Mouse (Mus musculus) lung, embryonic 14.5 days (tissue): ENCODE results near the gene Pgd. TPM values are rescaled to one million over a fixed set of nuclear protein-coding genes. Genes with fewer than 3 reads are reported as not detected.

Experiments
- ATAC-seq: fragments of 200-750 bp; cut with Nextera tagmentation; 2 replicates; pipeline ENCODE4 v1.8.0; 2017; ENCODE audit warnings: mild to moderate bottlenecking, moderate TSS enrichment, moderate library complexity; ENCODE audit not compliant: insufficient read depth
- DNase-seq: peaks from one replicate; pipeline ENCODE4 v3.0.0-alpha.2; 2015
- H3K27ac ChIP-seq: fragments of 300-500 bp; sonication (generic); 2 replicates; pipeline ENCODE4 v1.5.1; 2014; ENCODE audit warnings: low read depth, mild to moderate bottlenecking, moderate library complexity
- H3K27me3 ChIP-seq: fragments of 300-500 bp; sonication (generic); 2 replicates; pipeline ENCODE4 v1.6.1; 2014; ENCODE audit warnings: low read length, control low read depth; ENCODE audit not compliant: insufficient read depth
- H3K36me3 ChIP-seq: fragments of 300-500 bp; sonication (generic); 2 replicates; pipeline ENCODE4 v1.6.1; 2014; ENCODE audit warnings: control low read depth; ENCODE audit not compliant: insufficient read depth
- H3K4me1 ChIP-seq: fragments of 300-500 bp; sonication (generic); 2 replicates; pipeline ENCODE4 v1.6.1; 2014; ENCODE audit warnings: antibody characterized with exemption, control low read depth; ENCODE audit not compliant: insufficient read depth
- H3K4me2 ChIP-seq: fragments of 300-500 bp; sonication (generic); 2 replicates; pipeline ENCODE4 v1.6.1; 2014; ENCODE audit warnings: mild to moderate bottlenecking
- H3K4me3 ChIP-seq: fragments of 300-500 bp; sonication (generic); 2 replicates; pipeline ENCODE4 v1.5.1; 2014; ENCODE audit warnings: low read depth, low read length
- H3K9ac ChIP-seq: fragments of 300-500 bp; sonication (generic); 2 replicates; pipeline ENCODE4 v1.6.1; 2014
- H3K9me3 ChIP-seq: fragments of 300-500 bp; sonication (generic); 2 replicates; pipeline ENCODE4 v1.6.1; 2016; ENCODE audit warnings: low read depth, low read length, control low read depth
- CTCF ChIP-seq: IDR thresholded peaks from 2 replicates; pipeline ENCODE4 v1.5.1; 2016; ENCODE audit warnings: antibody characterized with exemption, low read depth
- WGBS: fragments of 180-500 bp; shearing (Covaris S2); extraction: QIAGEN DNeasy Blood & Tissue Kit; methylation state at CpG from one replicate; pipeline ENCODE4 v1.1.7; 2014; 5-methylcytosine and 5-hydroxymethylcytosine counted together
- polyA plus RNA-seq: library from polyadenylated mRNA; unstranded; fragments of >200 nt; fragmentation: Nextera tagmentation; extraction: Ambion mirVana; gene quantifications from 2 replicates; pipeline ENCODE4 v1.2.1, GENCODE M21; 2014

Pgd gene
- polyA plus RNA-seq, 1 experiment from 2014 or later: 47.0 TPM

- DNase-seq: no peak
- no peak for TF ChIP-seq CTCF
- Histone ChIP-seq H3K4me2 (no peak overlapping the region), H3K9me3 (no peaks in the 10 kb centered on the region), H3K27me3 (no peaks in the 10 kb centered on the region), H3K9ac (no peak overlapping the region), H3K4me1 (no peaks in the 10 kb centered on the region), H3K36me3 (peaks cover 62% of the 10 kb centered on the region), H3K4me3 (no peak overlapping the region), H3K27ac (no peak overlapping the region)
- ATAC-seq: no peak
- WGBS: 90% methylated on average over 4 of the region's 4 CpGs
Observed at GRCm38 (mm10) chr4:149201110-149201509, 34.5 kb upstream of the Pgd start.

GRCm38 (mm10) chr4:149197180-149197579, 30.6 kb upstream of the Pgd start:
- 47% methylated on average over 1 of the region's 1 CpGs for WGBS

GRCm38 (mm10) chr4:149191103-149191502, 24.5 kb upstream of the Pgd start:
- Histone ChIP-seq H3K36me3 (peaks cover 41% of the 10 kb centered on the region), H3K4me1 (no peaks in the 10 kb centered on the region), H3K27ac (no peak overlapping the region), H3K4me2 (no peak overlapping the region), H3K9me3 (no peaks in the 10 kb centered on the region), H3K4me3 (no peak overlapping the region), H3K27me3 (no peaks in the 10 kb centered on the region), H3K9ac (no peak overlapping the region)
- ATAC-seq: no peak
- no peak for DNase-seq
- no peak for TF ChIP-seq CTCF
- WGBS: 51% methylated on average over 7 of the region's 7 CpGs

More at GRCm38 (mm10) chr4:149197180-149197579, 30.6 kb upstream of the Pgd start:
- Histone ChIP-seq H3K4me3 (no peak overlapping the region), H3K27me3 (no peaks in the 10 kb centered on the region), H3K4me1 (no peaks in the 10 kb centered on the region), H3K9me3 (no peaks in the 10 kb centered on the region), H3K27ac (no peak overlapping the region), H3K4me2 (no peak overlapping the region), H3K36me3 (peaks cover 52% of the 10 kb centered on the region; the same call in 1 of the 2 replicates), H3K9ac (no peak overlapping the region)
- ATAC-seq: no peak
- TF ChIP-seq CTCF: no peak
- DNase-seq: no peak

GRCm38 (mm10) chr4:149188563-149188962, 22.0 kb upstream of the Pgd start:
- no peak overlapping the region for H3K4me3 ChIP-seq
- no peaks in the 10 kb centered on the region for H3K4me1 ChIP-seq
- no peaks in the 10 kb centered on the region for H3K27me3 ChIP-seq
- DNase-seq (no peak), ATAC-seq (no peak)
- WGBS: 82% methylated on average over 2 of the region's 2 CpGs
- H3K9ac ChIP-seq: no peak overlapping the region
- no peak overlapping the region for H3K4me2 ChIP-seq
- no peak overlapping the region for H3K27ac ChIP-seq
- H3K9me3 ChIP-seq: no peaks in the 10 kb centered on the region
- H3K36me3 ChIP-seq: peaks cover 51% of the 10 kb centered on the region
- no peak for TF ChIP-seq CTCF

- Histone ChIP-seq H3K27me3 (no peaks in the 10 kb centered on the region), H3K9me3 (no peaks in the 10 kb centered on the region), H3K27ac (no peak overlapping the region), H3K36me3 (peaks cover 69% of the 10 kb centered on the region), H3K9ac (no peak overlapping the region), H3K4me2 (no peak overlapping the region), H3K4me1 (no peaks in the 10 kb centered on the region), H3K4me3 (no peak overlapping the region)
- DNase-seq: peak; percentile 42
- TF ChIP-seq CTCF: peak; percentile 57
- whole genome bisulfite sequencing: 58% methylated on average over 4 of the region's 4 CpGs
- no peak for ATAC-seq
Observed at GRCm38 (mm10) chr4:149182755-149183154, 16.2 kb upstream of the Pgd start.

GRCm38 (mm10) chr4:149182192-149182591, 15.6 kb upstream of the Pgd start:
- TF ChIP-seq CTCF: no peak
- H3K4me1 ChIP-seq: no peaks in the 10 kb centered on the region
- H3K36me3 ChIP-seq: peaks cover 65% of the 10 kb centered on the region
- 83% methylated on average over 7 of the region's 7 CpGs for WGBS
- H3K27ac ChIP-seq: no peak overlapping the region
- no peak overlapping the region for H3K4me3 ChIP-seq
- no peak for ATAC-seq
- no peak overlapping the region for H3K9ac ChIP-seq
- no peaks in the 10 kb centered on the region for H3K27me3 ChIP-seq
- DNase-seq: no peak
- no peaks in the 10 kb centered on the region for H3K9me3 ChIP-seq
- no peak overlapping the region for H3K4me2 ChIP-seq

- Histone ChIP-seq H3K9me3 (no peaks in the 10 kb centered on the region), H3K4me1 (no peaks in the 10 kb centered on the region), H3K27me3 (no peaks in the 10 kb centered on the region), H3K4me2 (no peak overlapping the region), H3K36me3 (peaks cover 51% of the 10 kb centered on the region), H3K4me3 (no peak overlapping the region), H3K27ac (no peak overlapping the region; the same call in 1 of the 2 replicates), H3K9ac (no peak overlapping the region)
- DNase-seq (no peak), ATAC-seq (no peak)
- 49% methylated on average over 4 of the region's 4 CpGs for WGBS
- TF ChIP-seq CTCF: no peak
Observed at GRCm38 (mm10) chr4:149179573-149179972, 13.0 kb upstream of the Pgd start.

- Histone ChIP-seq H3K27me3 (no peaks in the 10 kb centered on the region), H3K9ac (no peak overlapping the region), H3K4me3 (no peak overlapping the region), H3K36me3 (peaks cover 47% of the 10 kb centered on the region), H3K4me1 (no peaks in the 10 kb centered on the region), H3K4me2 (no peak overlapping the region), H3K27ac (no peak overlapping the region), H3K9me3 (no peaks in the 10 kb centered on the region)
- 62% methylated on average over 7 of the region's 7 CpGs for WGBS
- ATAC-seq: no peak
- TF ChIP-seq CTCF: no peak
- no peak for DNase-seq
Observed at GRCm38 (mm10) chr4:149179160-149179559, 12.6 kb upstream of the Pgd start.
